Mouse (Mus musculus) lung, postnatal 0 days (tissue): ENCODE data around the gene Sh3pxd2a. TPM values are rescaled to one million over a fixed set of nuclear protein-coding genes. Genes with fewer than 3 reads are reported as not detected.

Experiments
- ATAC-seq: fragments of 200-750 bp; cut with Nextera tagmentation; 2 replicates; pipeline ENCODE4 v1.8.0; 2017; ENCODE audit warnings: moderate library complexity
- DNase-seq: peaks from one replicate; pipeline ENCODE4 v3.0.0-alpha.2; 2016; ENCODE audit warnings: low spot score
- H3K27ac ChIP-seq: fragments of 300-500 bp; sonication (generic); 2 replicates; pipeline ENCODE4 v1.5.1; 2014; ENCODE audit warnings: antibody characterized with exemption, mild to moderate bottlenecking, low read length, mixed read lengths
- H3K27me3 ChIP-seq: fragments of 300-500 bp; sonication (generic); replicated peaks from 2 replicates; pipeline ENCODE4 v1.6.1; 2014; ENCODE audit warnings: low read length, mixed read lengths; ENCODE audit not compliant: insufficient read depth
- H3K36me3 ChIP-seq: fragments of 300-500 bp; sonication (generic); 2 replicates; pipeline ENCODE4 v1.6.1; 2014; ENCODE audit warnings: low read length, mixed read lengths; ENCODE audit not compliant: insufficient read depth
- H3K4me1 ChIP-seq: fragments of 300-500 bp; sonication (generic); 2 replicates; pipeline ENCODE4 v1.6.1; 2014; ENCODE audit warnings: antibody characterized with exemption, low read depth, low read length, mixed read lengths; ENCODE audit not compliant: insufficient read depth
- H3K4me2 ChIP-seq: fragments of 300-500 bp; sonication (generic); replicated peaks from 2 replicates; pipeline ENCODE4 v1.6.1; 2014; ENCODE audit warnings: low read depth, mild to moderate bottlenecking, low read length, moderate library complexity, mixed read lengths
- H3K4me3 ChIP-seq: fragments of 300-500 bp; sonication (generic); 2 replicates; pipeline ENCODE4 v1.5.1; 2014; ENCODE audit warnings: low read depth, low read length
- H3K9ac ChIP-seq: fragments of 300-500 bp; sonication (generic); replicated peaks from 2 replicates; pipeline ENCODE4 v1.6.1; 2014; ENCODE audit warnings: low read depth, mild to moderate bottlenecking
- H3K9me3 ChIP-seq: fragments of 300-500 bp; sonication (generic); 2 replicates; pipeline ENCODE4 v1.6.1; 2016; ENCODE audit warnings: low read length, mixed read lengths
- CTCF ChIP-seq: IDR thresholded peaks from 2 replicates; pipeline ENCODE4 v1.5.1; 2016; ENCODE audit warnings: antibody characterized with exemption, mild to moderate bottlenecking
- EP300 ChIP-seq: IDR thresholded peaks from 2 replicates; pipeline ENCODE4 v1.6.1; 2016; ENCODE audit warnings: antibody characterized with exemption, mild to moderate bottlenecking, control low read depth
- WGBS: fragments of 180-500 bp; shearing (Covaris S2); extraction: QIAGEN DNeasy Blood & Tissue Kit; methylation state at CpG from one replicate; pipeline ENCODE4 v1.1.7; 2014; 5-methylcytosine and 5-hydroxymethylcytosine counted together
- polyA plus RNA-seq: library from polyadenylated mRNA; unstranded; fragments of >200 nt; fragmentation: Nextera tagmentation; extraction: Ambion mirVana; gene quantifications from 2 replicates; pipeline ENCODE4 v1.2.1, GENCODE M21; 2015

Sh3pxd2a gene
- 5.6 and 6.4 TPM in 2 replicates for polyA plus RNA-seq

DNA sequence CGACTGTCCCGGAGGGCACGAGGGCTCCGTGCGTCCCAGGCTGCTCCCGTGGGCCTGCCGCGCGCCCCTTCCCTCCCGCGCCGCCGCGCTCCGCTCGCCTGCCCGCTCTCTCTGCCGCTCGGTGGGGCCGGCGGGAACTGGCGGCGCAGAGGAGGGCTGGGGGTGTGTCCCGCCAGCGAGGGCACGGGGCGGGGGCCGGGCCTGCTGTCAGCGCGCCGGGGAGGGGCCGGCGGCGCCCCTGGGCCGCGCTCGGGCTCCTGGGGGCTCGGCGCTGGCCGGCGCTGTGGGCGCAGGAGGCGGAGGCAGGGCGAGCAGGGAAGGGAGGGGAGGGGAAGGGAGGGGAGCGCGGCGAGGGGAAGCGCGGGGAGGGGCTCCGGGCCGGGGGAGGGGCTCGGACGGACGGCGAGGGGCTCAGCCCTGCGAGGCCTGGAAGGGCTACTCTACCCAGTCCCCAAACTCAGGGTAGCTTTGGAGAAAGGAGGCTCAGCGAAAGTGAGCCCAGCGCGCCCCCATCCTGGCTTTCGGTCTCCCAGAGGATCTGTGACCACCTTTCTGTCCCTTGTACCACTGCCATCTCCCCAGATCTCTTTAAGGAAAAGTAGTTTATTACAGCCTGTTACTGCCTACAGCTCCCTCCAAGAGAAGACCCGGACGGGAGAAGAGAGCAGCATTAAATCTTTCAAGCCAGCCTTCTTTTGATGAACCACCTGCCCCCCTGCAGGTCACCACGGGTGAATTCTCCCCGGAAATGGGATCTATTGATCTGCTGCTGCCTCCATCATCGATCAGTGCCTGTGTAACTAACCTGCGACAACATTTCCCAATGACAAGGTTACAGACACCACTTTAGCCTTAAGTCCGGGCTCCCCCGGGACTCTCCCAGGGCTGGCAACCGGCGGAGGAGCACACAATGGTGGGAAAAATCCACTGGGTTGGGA is at the start of gene Sh3pxd2a:
Gene Sh3pxd2a (minus strand): TSS at position 98 of the 938 bp plus-strand sequence.
- TF ChIP-seq CTCF (peak; percentile 6; the same call in 1 of the 2 replicates), EP300 (no peak)
- Histone ChIP-seq H3K4me3 (peak within 1 kb of the TSS; percentile 67), H3K9ac (peak within 1 kb of the TSS; percentile 43), H3K4me2 (peak within 1 kb of the TSS; percentile 94), H3K4me1 (peaks cover 8% of the 10 kb centered on the region; the same call in 1 of the 2 replicates), H3K27me3 (no peaks in the 10 kb centered on the region), H3K9me3 (no peaks in the 10 kb centered on the region), H3K36me3 (no peaks in the 10 kb centered on the region), H3K27ac (peak within 1 kb of the TSS; percentile 83)
- WGBS, result 2% methylated on average over 43 of the region's 70 CpGs
- ATAC-seq (peak; percentile 84), DNase-seq (peak; percentile 76)

DNA sequence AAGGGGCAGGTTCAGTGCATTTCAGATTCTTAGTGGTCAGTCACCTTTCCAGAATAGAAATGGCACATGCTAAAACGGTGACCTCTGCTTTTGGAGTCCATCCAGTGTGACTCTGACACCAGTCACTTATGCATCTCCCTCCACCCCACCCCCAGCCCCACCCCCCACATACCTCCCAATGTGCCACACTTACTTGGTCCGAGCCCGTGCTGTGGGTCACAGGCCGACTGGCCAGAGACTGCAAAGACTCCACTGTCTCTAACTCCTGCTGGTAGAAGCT is 49.4 kb upstream of the Sh3pxd2a start:
- H3K9ac ChIP-seq, result no peak overlapping the region
- H3K4me1 ChIP-seq, result peaks cover 12% of the 10 kb centered on the region
- no peaks in the 10 kb centered on the region for H3K9me3 ChIP-seq
- no peak for TF ChIP-seq CTCF
- TF ChIP-seq EP300, result no peak
- WGBS, result 63% methylated on average over 4 of the region's 4 CpGs
- no peak overlapping the region for H3K4me3 ChIP-seq
- H3K4me2 ChIP-seq, result peak overlapping the region; percentile 27; the same call in 1 of the 2 replicates
- DNase-seq (no peak), ATAC-seq (no peak)
- H3K27ac ChIP-seq, result peak overlapping the region; percentile 84; the same call in 1 of the 2 replicates
- H3K36me3 ChIP-seq, result 0 out of 2 replicates have a peak, but pooled peaks cover 2% of the 10 kb centered on the region
- H3K27me3 ChIP-seq, result no peaks in the 10 kb centered on the region

DNA sequence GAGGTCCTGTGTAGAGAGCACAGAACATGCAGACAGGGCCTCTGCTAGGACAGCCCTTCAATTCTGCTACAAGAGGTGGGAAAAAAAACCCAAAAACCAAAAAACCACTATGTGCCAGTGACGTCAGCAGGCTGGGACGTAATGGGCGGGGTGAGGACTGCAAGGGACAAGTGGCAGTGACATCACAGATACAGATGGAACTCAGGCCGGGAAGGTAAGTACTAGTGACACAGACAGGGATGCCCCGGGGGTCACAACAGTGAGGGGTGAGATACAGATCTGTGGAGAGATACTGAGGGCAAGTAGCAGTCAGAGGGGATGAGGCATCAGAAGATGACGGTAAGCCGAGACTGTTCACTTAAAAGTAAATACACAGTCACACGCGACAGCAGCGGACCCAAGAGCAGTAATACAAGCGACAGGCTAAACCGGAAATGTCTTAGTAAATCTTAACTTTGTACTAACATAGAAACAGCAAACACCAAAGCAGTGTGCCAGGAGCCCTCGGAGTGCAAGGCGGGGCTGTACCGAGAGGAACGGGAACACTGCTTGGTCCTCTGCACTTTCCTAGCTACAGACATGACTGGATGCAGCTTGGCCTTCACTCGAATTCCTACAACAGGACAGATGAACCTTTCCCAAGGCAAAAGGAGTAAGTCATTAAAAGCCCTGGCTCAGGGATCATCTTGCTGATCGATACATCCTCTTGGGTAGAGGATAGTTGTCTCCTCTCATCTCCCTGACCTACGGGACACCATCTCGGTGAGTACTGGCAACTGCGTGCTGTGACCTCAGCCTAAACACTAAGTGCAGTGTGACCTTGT is 48.8 kb upstream of the Sh3pxd2a start:
- H3K36me3 ChIP-seq, result 0 out of 2 replicates have a peak, but pooled peaks cover 2% of the 10 kb centered on the region
- no peaks in the 10 kb centered on the region for H3K27me3 ChIP-seq
- DNase-seq (peak; percentile 78), ATAC-seq (peak; percentile 14)
- WGBS, result 35% methylated on average over 21 of the region's 21 CpGs
- H3K4me3 ChIP-seq, result no peak overlapping the region
- no peaks in the 10 kb centered on the region for H3K9me3 ChIP-seq
- TF ChIP-seq EP300 (peak; percentile 60; the same call in 1 of the 2 replicates), CTCF (no peak)
- peak overlapping the region; percentile 84 for H3K27ac ChIP-seq
- H3K4me2 ChIP-seq, result peak overlapping the region; percentile 27; the same call in 1 of the 2 replicates
- H3K9ac ChIP-seq, result no peak overlapping the region
- H3K4me1 ChIP-seq, result peaks cover 12% of the 10 kb centered on the region

DNA sequence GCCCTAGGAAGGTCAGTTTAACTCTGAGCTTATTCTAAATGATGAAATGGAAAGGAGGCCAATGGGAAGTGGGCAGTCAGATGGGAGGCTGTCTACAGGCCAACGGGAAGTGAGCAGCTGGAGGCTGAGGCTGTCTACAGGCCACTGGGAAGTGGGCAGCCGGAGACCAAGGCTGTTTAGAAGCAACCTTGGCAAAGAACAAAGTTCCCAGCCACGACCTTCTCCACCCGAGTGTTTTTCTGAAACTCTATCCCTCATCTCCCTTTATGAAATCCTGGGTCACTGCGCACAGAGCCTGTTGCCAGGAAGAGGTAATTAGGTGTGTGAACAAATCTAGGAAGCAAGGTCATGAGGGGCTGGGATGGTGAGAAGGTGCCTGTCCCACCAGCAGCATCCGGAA is 47.8 kb upstream of the Sh3pxd2a start:
- DNase-seq (peak; percentile 70), ATAC-seq (peak; percentile 19)
- no peak overlapping the region for H3K4me3 ChIP-seq
- H3K4me2 ChIP-seq, result no peak overlapping the region
- no peaks in the 10 kb centered on the region for H3K27me3 ChIP-seq
- peak overlapping the region; percentile 84 for H3K27ac ChIP-seq
- 0 out of 2 replicates have a peak, but pooled peaks cover 2% of the 10 kb centered on the region for H3K36me3 ChIP-seq
- H3K9ac ChIP-seq, result no peak overlapping the region
- H3K4me1 ChIP-seq, result peaks cover 12% of the 10 kb centered on the region
- TF ChIP-seq EP300, result peak; percentile 29; the same call in 1 of the 2 replicates
- TF ChIP-seq CTCF, result no peak
- WGBS, result 43% methylated on average over 6 of the region's 6 CpGs
- no peaks in the 10 kb centered on the region for H3K9me3 ChIP-seq

DNA sequence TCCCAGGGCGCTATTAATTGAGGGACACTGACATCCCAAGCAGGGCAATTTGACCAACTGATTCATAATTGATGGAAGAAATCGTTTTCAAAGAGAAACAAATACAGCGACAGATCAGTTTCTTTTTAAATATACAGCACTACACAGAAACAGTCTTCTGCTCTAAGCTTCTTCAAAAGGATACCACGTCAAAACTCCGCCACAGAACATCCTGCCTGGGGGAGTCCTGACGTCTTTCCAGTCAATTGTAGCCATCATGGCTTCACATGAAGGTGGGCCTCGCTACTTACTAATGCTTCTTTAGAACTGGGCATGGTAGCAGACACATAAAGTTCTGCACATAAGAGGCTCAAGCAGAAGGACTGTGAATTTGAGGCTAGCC is 47.1 kb upstream of the Sh3pxd2a start:
- DNase-seq (peak; percentile 24), ATAC-seq (no peak)
- 0 out of 2 replicates have a peak, but pooled peaks cover 2% of the 10 kb centered on the region for H3K36me3 ChIP-seq
- H3K4me3 ChIP-seq, result no peak overlapping the region
- no peaks in the 10 kb centered on the region for H3K27me3 ChIP-seq
- H3K9ac ChIP-seq, result no peak overlapping the region; the same call in 1 of the 2 replicates
- H3K9me3 ChIP-seq, result no peaks in the 10 kb centered on the region
- H3K27ac ChIP-seq, result peak overlapping the region; percentile 84
- 68% methylated on average over 7 of the region's 7 CpGs for WGBS
- peaks cover 12% of the 10 kb centered on the region for H3K4me1 ChIP-seq
- no peak for TF ChIP-seq EP300
- TF ChIP-seq CTCF, result no peak
- no peak overlapping the region for H3K4me2 ChIP-seq
